ENCODE assay signal across 8 mouse cellular contexts in the genomic region with DNA sequence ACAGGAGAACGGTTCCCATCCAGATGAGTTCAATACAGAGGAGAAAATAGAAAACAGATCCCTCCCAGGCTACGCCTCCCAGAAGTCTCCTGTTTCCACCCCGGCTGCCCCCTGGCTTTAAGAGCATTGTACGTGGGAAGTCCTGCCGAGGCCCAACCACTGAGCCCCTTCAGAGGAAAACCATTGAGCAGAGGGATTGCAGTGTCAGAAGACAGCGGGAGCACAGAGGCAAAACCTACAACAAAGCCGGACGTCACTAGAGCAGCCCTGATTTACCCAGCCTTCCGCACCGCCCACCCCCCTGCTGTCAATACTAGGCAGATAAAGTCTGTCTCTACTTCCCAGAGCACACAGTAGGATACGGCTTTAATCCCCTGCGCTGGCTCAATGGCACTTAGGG. TPM values are rescaled to one million over a fixed set of nuclear protein-coding genes. Genes with fewer than 3 reads are reported as not detected.
DNase-seq lines count a peak whose midpoint lies in the region; ATAC-seq and TF ChIP-seq lines count a peak whose summit lies in the region.

No protein-coding gene starts in this region.

- peaks cover 12% of the 10 kb centered on the region for H3K4me1 ChIP-seq in lung, embryonic 15.5 days
- peaks cover 9% of the 10 kb centered on the region for H3K4me1 ChIP-seq in heart, embryonic 16.5 days (ENCODE audit: control insufficient read depth, insufficient read depth, low read length)
- H3K4me1 ChIP-seq in midbrain, embryonic 15.5 days: peaks cover 24% of the 10 kb centered on the region
- H3K4me1 ChIP-seq in thymus, adult 2 months (replicated peaks; ENCODE audit: control insufficient read depth, insufficient read depth, low read length): no peaks in the 10 kb centered on the region; the same call in 1 of the 2 replicates

- ATAC-seq in lung, embryonic 15.5 days (ENCODE audit: borderline replicate concordance, extremely low read depth, low FRiP score, low TSS enrichment): peak; percentile 24; the same call in 1 of the 2 replicates
- 0 out of 2 replicates have a peak, but pooled peaks have one; percentile 11 for ATAC-seq in heart, embryonic 16.5 days (replicated peaks; ENCODE audit: extremely low read depth, insufficient read depth, low FRiP score)
- ATAC-seq in midbrain, embryonic 15.5 days (replicated peaks): peak; percentile 68

- TF ChIP-seq POLR2A in thymus, adult 2 months (IDR thresholded peaks at IDR 0.05; ENCODE audit: control insufficient read depth, extremely low read depth, insufficient read depth, low read length, poor library complexity): no peak

- no peak for TF ChIP-seq CTCF in thymus, adult 2 months (IDR thresholded peaks at IDR 0.05; ENCODE audit: borderline replicate concordance, control insufficient read depth, extremely low read depth, insufficient read depth, low read length, poor library complexity)

- no peaks in the 10 kb centered on the region for H3K36me3 ChIP-seq in lung, embryonic 15.5 days
- H3K36me3 ChIP-seq in heart, embryonic 16.5 days (ENCODE audit: control insufficient read depth, insufficient read depth): no peaks in the 10 kb centered on the region
- H3K36me3 ChIP-seq in midbrain, embryonic 15.5 days (replicated peaks): no peaks in the 10 kb centered on the region
- no peaks in the 10 kb centered on the region for H3K36me3 ChIP-seq in thymus, adult 2 months (ENCODE audit: control insufficient read depth, insufficient read depth, low read length)

- H3K9ac ChIP-seq in lung, embryonic 15.5 days: peak overlapping the region; percentile 17; the same call in 1 of the 2 replicates
- peak overlapping the region; percentile 74 for H3K9ac ChIP-seq in heart, embryonic 16.5 days (ENCODE audit: low read length)
- H3K9ac ChIP-seq in midbrain, embryonic 15.5 days: peak overlapping the region; percentile 45

- peak overlapping the region; percentile 99 for H3K4me2 ChIP-seq in lung, embryonic 15.5 days
- peak overlapping the region; percentile 100 for H3K4me2 ChIP-seq in heart, embryonic 16.5 days (ENCODE audit: low read depth, low read length)
- H3K4me2 ChIP-seq in midbrain, embryonic 15.5 days: peak overlapping the region; percentile 100

- no peak for DNase-seq in lung, adult 18-20 months
- DNase-seq in embryo, embryonic 10.5 days (ENCODE audit: low spot score): peak; percentile 85
- peak; percentile 59 to 60 for DNase-seq in layer of hippocampus, postnatal 36 days
- DNase-seq in spleen, adult 18-20 months: no peak
- no peak for DNase-seq in thymus, adult 2 months

- WGBS in lung, embryonic 15.5 days: under 1% methylated on average over 12 of the region's 12 CpGs
- 1% methylated on average over 12 of the region's 12 CpGs for WGBS in heart, embryonic 16.5 days
- under 1% methylated on average over 12 of the region's 12 CpGs for WGBS in midbrain, embryonic 15.5 days
- 6% methylated on average over 12 of the region's 12 CpGs for WGBS in thymus, adult 2 months

- H3K9me3 ChIP-seq in lung, embryonic 15.5 days: no peaks in the 10 kb centered on the region
- H3K9me3 ChIP-seq in heart, embryonic 16.5 days (replicated peaks; ENCODE audit: control insufficient read depth, low read length): 0 out of 2 replicates have a peak, but pooled peaks cover 2% of the 10 kb centered on the region
- no peaks in the 10 kb centered on the region for H3K9me3 ChIP-seq in midbrain, embryonic 15.5 days

- H3K4me3 ChIP-seq in lung, embryonic 15.5 days: peak overlapping the region; percentile 58
- H3K4me3 ChIP-seq in heart, embryonic 16.5 days (ENCODE audit: low read length): peak overlapping the region; percentile 76
- peak overlapping the region; percentile 60 for H3K4me3 ChIP-seq in midbrain, embryonic 15.5 days
- H3K4me3 ChIP-seq in thymus, adult 2 months (ENCODE audit: control insufficient read depth, insufficient read depth, low read length): no peak overlapping the region

- H3K27ac ChIP-seq in lung, embryonic 15.5 days: peak overlapping the region; percentile 20; the same call in 1 of the 2 replicates
- peak overlapping the region; percentile 52; the same call in 1 of the 2 replicates for H3K27ac ChIP-seq in heart, embryonic 16.5 days (ENCODE audit: low read length)
- no peak overlapping the region for H3K27ac ChIP-seq in midbrain, embryonic 15.5 days
- H3K27ac ChIP-seq in thymus, adult 2 months (ENCODE audit: control insufficient read depth, insufficient read depth, low read length): no peak overlapping the region

- peaks cover 27% of the 10 kb centered on the region for H3K27me3 ChIP-seq in lung, embryonic 15.5 days
- H3K27me3 ChIP-seq in heart, embryonic 16.5 days (ENCODE audit: control insufficient read depth, insufficient read depth, low read length): peaks cover 12% of the 10 kb centered on the region
- peaks cover 24% of the 10 kb centered on the region for H3K27me3 ChIP-seq in midbrain, embryonic 15.5 days (replicated peaks)
- peaks cover 15% of the 10 kb centered on the region for H3K27me3 ChIP-seq in thymus, adult 2 months (ENCODE audit: control insufficient read depth, insufficient read depth, low read length)

RNA-seq across cellular contexts. Expression of a gene that starts 0.8 kb away (rescaled TPM):
- polyA plus RNA-seq in lung, embryonic 15.5 days (2015; fragmentation: Nextera tagmentation; extraction: Ambion mirVana): 1.3 and 1.9 TPM in 2 replicates
- 6.5 and 7.9 TPM in 2 replicates for polyA plus RNA-seq in heart, embryonic 16.5 days (2015; fragmentation: Nextera tagmentation; extraction: Ambion mirVana)
- 10 to 100 TPM; 34.4 to 37.4 TPM for total RNA-seq in layer of hippocampus, postnatal 36 days (2021)
- polyA plus RNA-seq in midbrain, embryonic 15.5 days (2015; fragmentation: Nextera tagmentation; extraction: Ambion mirVana): 2.5 and 2.6 TPM in 2 replicates
- 0.22 and 0.32 TPM in 2 replicates for polyA plus RNA-seq in thymus, adult 2 months (2012; rRNA removed)

Comparison
In these comparisons a context has a peak if more than half of its experiments do, and no peak if none do; other contexts are left out.
1. ATAC-seq: peak in every context shown above with its lines; median percentile 68 in midbrain, embryonic 15.5 days; 24 in lung, embryonic 15.5 days; 11 in heart, embryonic 16.5 days.
2. H3K27ac ChIP-seq: peak in lung, embryonic 15.5 days (single experiment) and heart, embryonic 16.5 days (single experiment); none in midbrain, embryonic 15.5 days (single experiment) and thymus, adult 2 months (single experiment).
3. H3K9ac ChIP-seq: peak in every context shown above with its lines; median percentile 74 in heart, embryonic 16.5 days; 45 in midbrain, embryonic 15.5 days; 17 in lung, embryonic 15.5 days.
4. DNase-seq: peak in embryo, embryonic 10.5 days (single experiment) and layer of hippocampus, postnatal 36 days (2 of 2); none in lung, adult 18-20 months (0 of 2), spleen, adult 18-20 months (0 of 2) and thymus, adult 2 months (single experiment).
5. Peak in every context shown above with its lines, with median percentiles within 50 percentile points of each other: H3K4me2 ChIP-seq.